1 mouse cellular context compared by ENCODE assay signal in the genomic region with DNA sequence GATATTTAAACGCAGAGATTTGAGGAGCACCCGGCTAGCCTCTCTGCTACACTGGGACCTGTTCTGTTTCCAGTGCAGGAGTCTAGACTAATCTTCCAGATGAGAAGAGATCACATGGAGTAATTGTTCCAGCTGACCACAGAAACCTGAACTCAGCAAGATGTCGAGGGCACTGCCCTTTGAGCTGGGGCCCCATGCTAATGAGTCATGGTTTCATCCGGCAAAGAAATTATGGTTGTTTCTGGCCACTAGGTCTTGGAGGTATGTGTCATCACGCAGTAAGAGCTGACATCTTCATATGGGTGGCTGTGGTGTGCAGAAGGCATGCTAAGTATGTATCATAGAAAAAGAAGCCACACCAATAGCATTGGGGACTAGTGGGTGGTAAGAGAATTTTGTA.
TF ChIP-seq lines count a peak whose summit lies in the region.

No protein-coding gene starts in this region.

TF ChIP-seq in C2C12, 6 proteins besides CTCF, POLR2A, EP300 and RAD21 (continued from another document):
- TF ChIP-seq CEBPB (IDR thresholded peaks at IDR 0.05; ENCODE audit: low read depth) (peak; percentile 33), FOSL1 (IDR thresholded peaks at IDR 0.05; ENCODE audit: insufficient read depth, low read length, poor library complexity, severe bottlenecking) (peak; percentile 78), MYOD1 (IDR thresholded peaks at IDR 0.05; ENCODE audit: control insufficient read depth, insufficient read length, low read depth) (peak; percentile 35), USF1 (IDR thresholded peaks at IDR 0.05; ENCODE audit: low read depth) (peak; percentile 85)
